Mouse (Mus musculus) cerebellum, adult 2 months (tissue): ENCODE measurements at regions not wholly inside any gene's neighbourhood (a gene's known extent, or its start where the extent isn't known, plus 50 kb on each side); places are given as distances from the start of the nearest gene placed in this dataset.

ENCODE experiments used
- CTCF ChIP-seq: fragments of 200-500 bp; IDR thresholded peaks from 2 replicates; pipeline ENCODE4 v1.5.1; 2011; ENCODE audit warnings: low read depth, mild to moderate bottlenecking, control low read depth, low read length, moderate library complexity, borderline replicate concordance; ENCODE audit not compliant: insufficient read depth
- POLR2A ChIP-seq: fragments of 200-500 bp; IDR thresholded peaks from 2 replicates; pipeline ENCODE4 v1.6.1; 2011; ENCODE audit warnings: low read length, control low read depth, borderline replicate concordance; ENCODE audit not compliant: insufficient read depth

DNA sequence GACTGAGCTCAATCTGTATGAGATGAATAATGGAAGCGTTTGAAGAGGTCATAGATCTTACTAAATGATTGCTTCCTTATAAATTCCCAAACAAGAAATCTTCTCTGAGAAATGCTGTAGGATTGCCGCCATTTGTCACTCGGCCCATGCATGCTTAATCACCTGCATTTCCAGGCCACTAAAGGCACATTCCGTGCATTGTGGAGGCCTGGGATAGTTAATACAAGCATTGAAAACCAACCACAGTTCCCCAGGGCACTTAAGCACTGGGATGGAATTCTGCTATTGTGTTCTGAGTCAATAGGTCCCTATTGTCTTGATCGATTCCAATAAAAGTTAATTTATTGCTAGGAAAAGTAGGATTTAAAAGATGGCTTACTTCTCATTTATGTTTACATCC, 92.5 kb downstream of the Naa11 start:
- TF ChIP-seq CTCF (no peak), POLR2A (no peak)
